Mouse (Mus musculus): Measurements from ENCODE around the gene Epha2.

Gene Epha2

GRCm38 (mm10) chr4:141280471-141280870, 20.6 kb upstream of the Epha2 start:
- no peak for DNase-seq

DNA sequence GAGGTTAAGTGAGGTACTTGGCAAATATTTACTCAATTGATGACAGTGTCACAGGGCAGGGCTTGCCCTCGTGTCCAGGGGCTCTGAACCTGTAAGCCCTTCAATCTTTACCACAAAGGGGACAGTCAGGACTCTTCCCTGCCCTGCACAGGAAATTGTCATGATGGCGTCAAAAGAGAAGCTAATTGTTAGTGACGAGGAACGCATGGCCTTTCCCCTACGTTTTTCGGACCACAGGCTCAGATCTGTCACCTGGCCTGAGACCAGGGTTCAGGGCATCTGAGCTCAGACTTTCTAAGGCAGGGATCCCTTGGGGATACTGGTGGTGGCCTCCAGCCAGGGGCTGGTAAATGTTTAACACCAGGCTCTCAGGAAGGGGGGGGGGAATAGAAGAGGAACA, 19.9 kb upstream of the Epha2 start:
- DNase-seq = peak; percentile 83

DNA sequence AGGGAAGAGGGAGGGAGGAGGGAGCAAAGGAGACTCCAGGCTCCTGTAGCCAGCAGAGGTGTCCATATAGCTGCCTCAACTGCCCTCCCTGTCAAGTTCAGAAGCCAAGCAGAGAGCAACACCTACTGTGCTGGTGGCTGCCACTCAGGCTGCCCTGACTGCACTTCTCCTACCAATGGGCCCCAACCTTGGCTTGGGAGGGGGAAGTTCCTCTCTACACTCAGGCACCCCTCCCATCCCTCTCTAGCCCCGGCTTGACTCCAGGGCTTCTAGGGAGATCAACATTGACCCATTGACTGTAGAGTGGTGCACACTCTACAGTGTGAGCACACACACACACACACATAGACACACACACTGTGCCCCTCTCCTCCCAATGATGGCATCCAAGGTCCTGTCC, 19.5 kb upstream of the Epha2 start:
- DNase-seq = no peak

DNA sequence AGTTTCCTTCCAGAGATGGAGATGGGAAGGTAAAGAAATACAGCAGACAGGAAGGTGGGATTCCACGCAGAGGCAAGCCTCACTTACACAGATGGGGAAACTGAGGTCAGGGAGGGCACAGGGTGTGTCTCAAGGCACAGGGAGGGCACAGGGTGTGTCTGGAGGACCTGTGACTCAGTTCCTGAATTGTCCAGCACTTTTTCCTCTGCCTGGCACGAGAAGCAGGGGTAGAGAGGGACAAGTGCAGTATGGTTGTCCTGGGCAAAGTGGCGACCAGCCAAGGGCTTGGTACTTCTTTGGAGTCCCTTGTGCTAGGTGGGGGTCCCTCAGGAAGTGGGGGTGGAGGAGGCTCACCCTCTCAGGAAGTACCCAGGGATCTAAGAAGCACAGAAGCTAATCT, 19.0 kb upstream of the Epha2 start:
- DNase-seq = no peak

GRCm38 (mm10) chr4:141282623-141283022, 18.4 kb upstream of the Epha2 start:
- DNase-seq = no peak

DNA sequence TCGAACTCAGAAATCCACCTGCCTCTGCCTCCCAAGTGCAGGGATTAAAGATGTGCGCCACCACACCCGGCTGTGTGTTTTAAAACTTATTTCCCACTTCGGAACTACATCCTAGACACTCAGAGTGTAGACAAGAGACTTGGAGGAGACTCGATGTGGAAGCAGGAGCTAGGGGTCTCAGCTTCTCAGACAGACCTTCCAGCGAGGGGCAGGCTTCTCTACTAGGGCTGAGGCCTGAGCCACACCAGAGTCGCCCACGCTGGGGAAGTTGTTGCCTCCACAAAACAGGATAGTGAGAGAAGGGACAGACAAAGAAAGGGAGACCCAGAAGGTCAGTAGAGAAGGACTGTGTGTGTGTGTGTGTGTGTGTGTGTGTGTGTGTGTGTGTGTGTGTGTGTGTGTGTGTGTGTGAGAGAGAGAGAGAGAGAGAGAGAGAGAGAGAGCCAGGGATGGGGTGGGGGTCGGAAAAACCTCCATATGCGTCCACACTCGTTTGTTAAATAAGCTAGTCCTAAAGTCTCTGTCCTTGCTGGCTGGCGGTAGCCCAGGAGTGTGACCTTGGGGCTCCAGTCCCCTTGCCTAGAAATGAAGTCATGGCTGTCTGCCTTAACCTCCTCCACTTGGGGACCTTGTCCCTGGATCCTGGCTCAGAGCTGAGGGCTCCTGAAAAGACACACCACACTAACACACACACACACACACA, 17.7 kb upstream of the Epha2 start:
- DNase-seq = no peak

DNA sequence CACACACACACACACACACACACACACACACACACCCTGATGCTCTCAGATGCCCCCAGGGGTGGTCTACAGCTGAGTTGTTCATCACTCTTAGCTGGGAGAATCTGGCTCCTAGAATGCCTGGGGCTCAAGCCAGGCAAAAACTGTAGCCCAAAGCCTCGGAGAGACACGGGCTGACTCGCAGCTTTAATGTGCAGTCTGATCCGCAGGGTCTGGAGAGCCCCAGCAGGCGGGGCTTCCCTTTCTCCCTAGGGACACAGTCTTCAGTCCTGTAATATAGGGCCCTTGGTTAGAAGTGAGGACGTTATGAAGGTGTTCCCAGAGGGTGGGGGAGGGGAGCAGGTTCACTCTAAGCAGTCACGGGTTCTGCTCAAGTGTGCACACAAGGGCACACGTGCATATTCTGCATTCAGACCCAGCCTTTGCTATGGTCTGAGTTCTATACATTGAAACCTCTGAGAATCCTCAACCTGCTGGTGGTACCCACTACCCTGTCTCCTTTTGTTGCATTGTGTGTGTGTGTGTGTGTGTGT, 17.1 kb upstream of the Epha2 start:
- no peak for DNase-seq

DNA sequence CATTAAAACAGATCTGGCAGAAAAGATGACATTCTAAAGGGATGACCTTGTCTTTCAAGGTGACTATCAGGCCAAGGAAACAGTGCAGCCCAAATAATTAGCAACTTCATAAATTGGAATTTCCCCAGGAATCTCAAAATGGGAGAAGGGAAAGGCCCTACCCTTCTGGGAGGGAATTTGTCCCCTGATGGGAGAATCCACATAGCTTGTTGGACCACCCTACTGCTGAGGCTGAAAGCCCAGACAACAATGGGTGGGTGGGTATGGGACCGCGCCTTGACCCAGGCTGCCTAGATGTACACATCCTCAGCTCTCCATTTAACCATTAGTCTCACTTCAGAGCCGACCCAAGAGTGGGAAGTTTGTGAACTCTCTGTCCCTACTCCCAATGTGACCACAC, 16.6 kb upstream of the Epha2 start:
- no peak for DNase-seq

DNA sequence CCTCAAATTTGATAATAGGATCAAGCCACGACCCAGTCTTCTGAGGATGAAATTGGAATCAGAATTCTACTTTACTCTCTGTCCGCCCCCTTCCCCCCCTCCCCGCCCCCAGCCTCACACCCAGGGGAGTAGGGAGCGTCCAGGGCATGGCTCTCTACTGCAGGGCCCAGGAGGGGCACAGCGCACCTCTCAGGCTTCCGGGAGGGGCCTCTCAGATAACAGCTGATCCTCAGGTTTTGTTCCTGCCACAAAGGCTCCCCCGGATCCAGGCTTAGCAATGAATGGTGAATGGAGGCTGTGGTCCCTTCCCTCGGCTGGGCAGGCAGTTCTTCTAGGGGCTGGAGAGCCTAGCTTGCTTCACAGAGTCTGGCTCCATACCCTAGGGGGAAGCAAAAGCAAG, 15.9 kb upstream of the Epha2 start:
- no peak for DNase-seq

DNA sequence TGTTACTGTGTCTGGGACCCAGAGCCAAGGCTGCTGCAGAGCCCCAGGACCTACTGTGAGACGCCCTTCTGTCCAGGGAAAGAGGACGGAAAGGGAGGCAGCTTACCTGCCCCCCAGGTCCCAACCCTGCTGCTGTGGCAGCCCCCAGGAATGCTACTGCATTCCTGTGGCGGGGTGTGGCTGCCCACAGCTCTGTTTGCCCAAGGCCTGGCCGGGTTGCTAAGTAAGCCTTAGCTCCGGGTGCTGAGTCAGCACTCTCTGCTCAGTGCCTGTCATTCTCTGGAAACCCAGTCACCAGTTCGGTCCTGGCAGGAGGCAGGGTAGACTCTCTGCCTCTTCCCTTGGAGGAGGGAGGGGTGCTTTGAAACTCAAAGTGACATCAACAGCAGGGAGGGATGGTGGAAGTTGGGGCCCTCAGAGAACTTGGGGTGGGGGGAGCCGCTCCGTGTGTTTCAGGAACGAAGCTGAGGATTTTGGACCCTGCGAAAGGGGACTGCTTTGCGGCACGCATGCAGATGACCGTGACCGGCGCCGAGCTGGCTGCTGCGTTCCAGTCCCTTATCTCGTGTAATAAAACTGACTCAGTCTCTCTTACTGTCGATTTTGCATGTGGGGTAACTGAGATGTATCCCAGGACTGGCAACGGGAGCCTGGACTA, 14.1 kb upstream of the Epha2 start:
- DNase-seq = peak; percentile 32

- no peak for DNase-seq
Observed at GRCm38 (mm10) chr4:141287518-141288004, 13.5 kb upstream of the Epha2 start.

GRCm38 (mm10) chr4:141288152-141288551, 12.9 kb upstream of the Epha2 start:
- DNase-seq = no peak

- no peak for DNase-seq
Observed at GRCm38 (mm10) chr4:141291571-141292375, 9.3 kb upstream of the Epha2 start.

GRCm38 (mm10) chr4:141295774-141296186, 5.3 kb upstream of the Epha2 start:
- DNase-seq = no peak

DNA sequence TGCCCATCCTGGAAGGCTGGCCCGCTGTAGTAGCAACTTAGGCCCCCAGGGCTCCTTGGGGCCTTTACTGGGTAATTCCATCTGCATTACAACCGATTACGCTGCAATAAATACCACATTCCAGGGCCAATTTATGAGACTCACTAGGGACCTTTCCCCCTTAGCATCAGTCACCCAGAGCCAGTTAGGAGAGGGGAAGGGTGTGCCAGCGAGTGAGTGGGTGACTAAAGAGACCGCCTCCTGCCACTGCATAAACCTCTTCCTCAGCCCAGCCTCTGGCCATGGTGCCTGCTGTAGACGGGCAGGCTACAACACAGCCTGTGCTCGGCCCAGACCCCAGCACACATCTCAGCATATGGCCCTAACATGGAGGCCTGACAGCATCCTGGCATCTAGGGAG, 3.1 kb upstream of the Epha2 start:
- DNase-seq = no peak

DNA sequence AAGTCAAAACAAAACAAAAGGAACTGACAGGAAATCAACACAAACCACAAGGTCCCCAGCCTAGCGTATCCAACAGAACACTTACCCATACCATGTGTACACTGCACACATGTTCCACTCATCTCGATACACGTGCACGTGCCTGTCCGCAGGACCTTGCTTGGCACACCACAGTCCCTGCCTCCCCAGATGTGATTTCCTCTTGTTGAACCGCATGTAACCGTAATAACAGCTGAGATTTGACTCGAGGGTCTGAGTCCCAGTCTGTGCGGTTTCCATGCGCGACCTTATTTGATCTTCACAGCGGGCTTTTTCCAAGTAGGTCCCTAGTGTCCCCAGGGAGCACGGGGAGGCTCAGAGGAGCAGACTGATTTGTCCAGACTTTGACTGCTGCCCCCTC, 1.7 kb upstream of the Epha2 start:
- DNase-seq = no peak

GRCm38 (mm10) chr4:141300196-141300595, 844 bp upstream of the Epha2 start:
- DNase-seq = no peak

DNA sequence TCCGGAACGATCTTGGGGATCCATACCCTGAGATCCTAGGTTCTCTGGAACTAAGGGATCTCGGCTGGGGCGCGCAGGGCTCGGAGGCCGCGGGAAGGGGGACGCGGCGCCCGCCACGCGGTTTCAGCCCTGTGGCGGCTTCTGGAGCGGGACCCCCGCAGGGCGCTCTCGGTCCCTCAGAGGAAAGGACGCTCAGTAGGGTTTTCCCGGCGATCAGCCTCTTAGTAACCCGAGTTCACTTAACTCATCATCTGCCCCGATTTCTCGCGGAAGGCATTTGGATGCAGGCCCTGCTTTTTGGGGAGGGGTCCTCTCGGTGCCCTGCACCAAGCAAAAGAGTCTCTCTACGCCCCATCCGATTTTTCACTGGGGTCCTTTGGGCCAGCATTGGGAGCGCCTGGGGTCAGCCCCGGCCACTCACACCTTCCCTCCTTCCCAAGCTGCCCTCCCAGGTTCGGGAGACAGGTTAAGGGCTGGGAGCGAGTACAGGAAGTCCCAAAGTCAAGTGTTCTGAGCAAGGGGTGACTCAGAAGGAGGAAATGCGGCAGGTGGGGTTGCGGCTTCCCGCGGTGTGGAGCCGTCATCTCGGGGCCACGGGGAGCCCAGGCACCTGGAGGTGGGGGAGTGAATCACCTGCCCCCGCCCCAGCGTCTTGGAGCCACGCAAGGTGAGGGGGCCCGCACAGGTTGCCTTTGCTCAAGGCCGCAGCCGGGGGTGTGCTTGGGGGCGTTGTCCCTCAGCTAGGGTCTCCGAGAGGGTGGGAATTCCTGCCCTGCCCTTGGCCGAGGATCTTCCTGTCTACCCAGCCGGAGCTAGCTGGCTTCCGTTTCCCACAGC, 769 bp downstream of the Epha2 start:
- no peak for DNase-seq

DNA sequence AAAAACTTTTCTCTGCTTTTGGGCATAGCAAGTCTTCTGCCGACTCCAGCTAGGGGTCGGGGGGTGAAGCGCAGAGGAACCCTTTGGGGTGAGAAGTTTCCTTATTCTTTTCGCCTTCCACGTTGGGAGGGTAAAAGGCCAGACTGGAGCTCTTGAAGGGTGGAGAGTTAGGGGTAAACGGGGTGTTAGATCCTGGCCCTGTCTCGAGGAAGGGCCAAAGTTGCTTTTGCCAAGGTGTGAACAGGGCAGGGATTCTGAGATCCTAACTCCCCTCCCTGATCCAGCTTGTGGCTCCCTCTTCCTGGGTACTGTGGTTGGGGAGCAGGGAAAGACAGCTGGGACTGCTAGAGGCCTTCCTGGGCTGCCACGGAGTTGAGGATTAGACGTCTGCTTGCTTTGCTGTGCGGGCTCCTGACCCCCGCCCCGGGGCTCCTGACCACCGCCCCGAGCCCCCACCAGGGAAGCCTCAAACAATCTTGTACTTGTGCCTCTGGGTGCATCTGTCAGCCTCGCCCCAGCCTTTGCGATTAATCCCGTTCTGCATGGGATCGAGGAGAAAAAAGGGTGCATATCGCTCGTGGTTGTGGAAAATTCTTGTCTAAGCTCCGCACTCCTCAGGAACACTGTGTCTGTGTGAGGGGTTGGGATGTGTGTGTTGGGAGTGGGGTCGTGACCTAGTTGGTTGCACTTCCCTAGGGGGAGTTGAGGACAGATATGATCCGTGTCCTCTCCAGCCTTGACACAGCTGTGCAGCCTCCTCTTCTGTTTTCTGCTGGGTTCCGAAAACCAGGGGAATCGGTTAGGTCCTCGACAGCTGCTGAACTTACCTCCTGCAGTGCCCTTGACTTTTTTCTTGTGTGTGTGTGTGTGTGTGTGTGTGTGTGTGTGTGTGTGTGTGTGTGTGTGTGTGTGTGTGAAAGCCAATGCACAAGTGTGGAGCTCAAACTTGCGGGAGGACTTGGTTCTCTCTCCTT, 1.7 kb downstream of the Epha2 start:
- no peak for DNase-seq

- no peak for DNase-seq
Observed at GRCm38 (mm10) chr4:141303402-141304222, 2.6 kb downstream of the Epha2 start.

Data from kidney, adult 11 months (tissue).